Mouse (Mus musculus) hindbrain, embryonic 13.5 days (tissue): Measurements from ENCODE around the gene Kcns1. TPM values are rescaled to one million over a fixed set of nuclear protein-coding genes. Genes with fewer than 3 reads are reported as not detected.
A peak's percentile ranks its signal among the peaks of the same experiment; 100 is the strongest.

ENCODE experiments used
- ATAC-seq: fragments of 200-750 bp; cut with Nextera tagmentation; 2 replicates; pipeline ENCODE4 v1.8.0; 2017; ENCODE audit warnings: moderate TSS enrichment; ENCODE audit not compliant: low FRiP score
- H3K27ac ChIP-seq: fragments of 300-500 bp; sonication (generic); 2 replicates; pipeline ENCODE4 v1.5.1; 2015; ENCODE audit warnings: inconsistent platforms, mild to moderate bottlenecking, moderate library complexity
- H3K27me3 ChIP-seq: fragments of 300-500 bp; sonication (generic); 2 replicates; pipeline ENCODE4 v1.6.1; 2015; ENCODE audit warnings: mild to moderate bottlenecking, inconsistent platforms
- H3K36me3 ChIP-seq: fragments of 300-500 bp; sonication (generic); 2 replicates; pipeline ENCODE4 v1.6.1; 2015; ENCODE audit warnings: mild to moderate bottlenecking, inconsistent platforms
- H3K4me1 ChIP-seq: fragments of 300-500 bp; sonication (generic); replicated peaks from 2 replicates; pipeline ENCODE4 v1.6.1; 2015; ENCODE audit warnings: inconsistent platforms
- H3K4me2 ChIP-seq: fragments of 300-500 bp; sonication (generic); 2 replicates; pipeline ENCODE4 v1.6.1; 2015; ENCODE audit warnings: inconsistent platforms, mild to moderate bottlenecking, moderate library complexity
- H3K4me3 ChIP-seq: fragments of 300-500 bp; sonication (generic); 2 replicates; pipeline ENCODE4 v1.5.1; 2015; ENCODE audit warnings: mild to moderate bottlenecking, inconsistent platforms
- H3K9ac ChIP-seq: fragments of 300-500 bp; sonication (generic); 2 replicates; pipeline ENCODE4 v1.6.1; 2015; ENCODE audit warnings: mild to moderate bottlenecking, inconsistent platforms
- H3K9me3 ChIP-seq: fragments of 300-500 bp; sonication (generic); 2 replicates; pipeline ENCODE4 v1.6.1; 2016; ENCODE audit warnings: inconsistent platforms
- WGBS: fragments of 180-500 bp; shearing (Covaris S2); methylation state at CpG from one replicate; pipeline ENCODE4 v1.1.7; 2015; 5-methylcytosine and 5-hydroxymethylcytosine counted together
- polyA plus RNA-seq: library from polyadenylated mRNA; unstranded; fragments of >200 nt; fragmentation: Nextera tagmentation; extraction: Ambion mirVana; gene quantifications from 2 replicates; pipeline ENCODE4 v1.2.1, GENCODE M21; 2015

Kcns1 gene
- polyA plus RNA-seq, 1 experiment from 2014 or later, result 0.17 TPM

- Histone ChIP-seq H3K4me2 (no peak overlapping the region), H3K4me3 (no peak overlapping the region), H3K4me1 (no peaks in the 10 kb centered on the region), H3K36me3 (no peaks in the 10 kb centered on the region), H3K9ac (no peak overlapping the region), H3K9me3 (no peaks in the 10 kb centered on the region), H3K27me3 (no peaks in the 10 kb centered on the region), H3K27ac (no peak overlapping the region)
- WGBS, result 34% methylated on average over 5 of the region's 5 CpGs
- ATAC-seq, result no peak
These were observed 17.8 kb upstream of the Kcns1 start for GRCm38 (mm10) chr2:164188722-164189121.

- Histone ChIP-seq H3K27me3 (peaks cover 4% of the 10 kb centered on the region; the same call in 1 of the 2 replicates), H3K27ac (no peak overlapping the region), H3K4me1 (no peaks in the 10 kb centered on the region), H3K4me2 (no peak overlapping the region), H3K4me3 (no peak overlapping the region), H3K9me3 (no peaks in the 10 kb centered on the region), H3K9ac (no peak overlapping the region), H3K36me3 (no peaks in the 10 kb centered on the region)
- WGBS, result 46% methylated on average over 9 of the region's 9 CpGs
- ATAC-seq, result no peak
These were observed 13.3 kb upstream of the Kcns1 start for GRCm38 (mm10) chr2:164184145-164184719.

GRCm38 (mm10) chr2:164183340-164183739 lies 12.4 kb upstream of the Kcns1 start:
- Histone ChIP-seq H3K36me3 (no peaks in the 10 kb centered on the region), H3K9ac (no peak overlapping the region), H3K4me2 (no peak overlapping the region), H3K27ac (no peak overlapping the region), H3K9me3 (no peaks in the 10 kb centered on the region), H3K27me3 (peaks cover 4% of the 10 kb centered on the region; the same call in 1 of the 2 replicates), H3K4me1 (no peaks in the 10 kb centered on the region), H3K4me3 (no peak overlapping the region)
- WGBS, result 79% methylated on average over 9 of the region's 9 CpGs
- no peak for ATAC-seq

GRCm38 (mm10) chr2:164182692-164183255 lies 11.9 kb upstream of the Kcns1 start, which contains the start of gene Wfdc5:
Gene Wfdc5, minus strand, starts transcription at chr2:164182742.
- ATAC-seq, result no peak
- peaks cover 4% of the 10 kb centered on the region; the same call in 1 of the 2 replicates for H3K27me3 ChIP-seq
- no peaks in the 10 kb centered on the region for H3K4me1 ChIP-seq
- 86% methylated on average over 7 of the region's 7 CpGs for WGBS
- no peak within 1 kb of the TSS for H3K27ac ChIP-seq
- no peak within 1 kb of the TSS for H3K4me2 ChIP-seq
- H3K4me3 ChIP-seq, result no peak within 1 kb of the TSS
- no peak within 1 kb of the TSS for H3K9ac ChIP-seq
- H3K9me3 ChIP-seq, result no peaks in the 10 kb centered on the region
- no peaks in the 10 kb centered on the region for H3K36me3 ChIP-seq

GRCm38 (mm10) chr2:164180770-164181169 lies 9.9 kb upstream of the Kcns1 start:
- ATAC-seq, result no peak
- H3K27me3 ChIP-seq, result peaks cover 4% of the 10 kb centered on the region; the same call in 1 of the 2 replicates
- WGBS, result 91% methylated on average over 4 of the region's 4 CpGs
- no peaks in the 10 kb centered on the region for H3K36me3 ChIP-seq
- no peak overlapping the region for H3K4me3 ChIP-seq
- no peaks in the 10 kb centered on the region for H3K9me3 ChIP-seq
- H3K9ac ChIP-seq, result no peak overlapping the region
- H3K4me2 ChIP-seq, result no peak overlapping the region
- H3K4me1 ChIP-seq, result no peaks in the 10 kb centered on the region
- no peak overlapping the region for H3K27ac ChIP-seq

- no peaks in the 10 kb centered on the region for H3K9me3 ChIP-seq
- peaks cover 8% of the 10 kb centered on the region; the same call in 1 of the 2 replicates for H3K27me3 ChIP-seq
- H3K36me3 ChIP-seq, result no peaks in the 10 kb centered on the region
- ATAC-seq, result no peak
- WGBS, result 56% methylated on average over 2 of the region's 3 CpGs
- H3K9ac ChIP-seq, result no peak overlapping the region
- H3K4me3 ChIP-seq, result no peak overlapping the region
- H3K4me2 ChIP-seq, result no peak overlapping the region
- no peak overlapping the region for H3K27ac ChIP-seq
- no peaks in the 10 kb centered on the region for H3K4me1 ChIP-seq
These were observed 9.2 kb upstream of the Kcns1 start for GRCm38 (mm10) chr2:164180124-164180523.

GRCm38 (mm10) chr2:164177831-164178230 lies 6.9 kb upstream of the Kcns1 start:
- H3K4me3 ChIP-seq, result no peak overlapping the region
- WGBS, result 94% methylated on average over 5 of the region's 5 CpGs
- no peak for ATAC-seq
- H3K4me1 ChIP-seq, result no peaks in the 10 kb centered on the region
- H3K4me2 ChIP-seq, result no peak overlapping the region
- H3K9me3 ChIP-seq, result no peaks in the 10 kb centered on the region
- H3K27me3 ChIP-seq, result peaks cover 23% of the 10 kb centered on the region; the same call in 1 of the 2 replicates
- no peaks in the 10 kb centered on the region for H3K36me3 ChIP-seq
- no peak overlapping the region for H3K9ac ChIP-seq
- no peak overlapping the region for H3K27ac ChIP-seq

- WGBS, result 85% methylated on average over 3 of the region's 3 CpGs
- Histone ChIP-seq H3K4me3 (no peak overlapping the region), H3K4me2 (no peak overlapping the region), H3K9ac (no peak overlapping the region), H3K4me1 (peaks cover 5% of the 10 kb centered on the region), H3K27me3 (peaks cover 37% of the 10 kb centered on the region), H3K9me3 (no peaks in the 10 kb centered on the region), H3K36me3 (no peaks in the 10 kb centered on the region), H3K27ac (no peak overlapping the region)
- ATAC-seq, result no peak
These were observed 4.9 kb upstream of the Kcns1 start for GRCm38 (mm10) chr2:164175850-164176249.

GRCm38 (mm10) chr2:164174649-164175395 lies 3.9 kb upstream of the Kcns1 start:
- H3K4me1 ChIP-seq, result peaks cover 15% of the 10 kb centered on the region
- ATAC-seq, result no peak
- no peak overlapping the region for H3K4me3 ChIP-seq
- peaks cover 48% of the 10 kb centered on the region for H3K27me3 ChIP-seq
- H3K9me3 ChIP-seq, result no peaks in the 10 kb centered on the region
- H3K9ac ChIP-seq, result no peak overlapping the region
- no peak overlapping the region for H3K27ac ChIP-seq
- no peak overlapping the region for H3K4me2 ChIP-seq
- 83% methylated on average over 8 of the region's 8 CpGs for WGBS
- no peaks in the 10 kb centered on the region for H3K36me3 ChIP-seq

- H3K4me2 ChIP-seq, result no peak overlapping the region
- H3K36me3 ChIP-seq, result no peaks in the 10 kb centered on the region
- peaks cover 19% of the 10 kb centered on the region for H3K4me1 ChIP-seq
- peaks cover 62% of the 10 kb centered on the region for H3K27me3 ChIP-seq
- 71% methylated on average over 3 of the region's 3 CpGs for WGBS
- H3K9ac ChIP-seq, result no peak overlapping the region
- no peak for ATAC-seq
- no peak overlapping the region for H3K27ac ChIP-seq
- no peak overlapping the region for H3K4me3 ChIP-seq
- H3K9me3 ChIP-seq, result no peaks in the 10 kb centered on the region
These were observed 2.5 kb upstream of the Kcns1 start for GRCm38 (mm10) chr2:164173394-164173793.

GRCm38 (mm10) chr2:164170326-164170725 lies 587 bp downstream of the Kcns1 start:
- WGBS, result 3% methylated on average over 11 of the region's 11 CpGs
- Histone ChIP-seq H3K4me3 (peak overlapping the region; percentile 38), H3K9ac (0 out of 2 replicates have a peak overlapping the region, but pooled peaks have one; percentile 67), H3K9me3 (no peaks in the 10 kb centered on the region), H3K27ac (no peak overlapping the region), H3K4me1 (peaks cover 29% of the 10 kb centered on the region), H3K4me2 (peak overlapping the region; percentile 66), H3K36me3 (no peaks in the 10 kb centered on the region), H3K27me3 (peaks cover 90% of the 10 kb centered on the region)
- ATAC-seq, result no peak

- WGBS, result 13% methylated on average over 42 of the region's 42 CpGs
- ATAC-seq, result 0 out of 2 replicates have a peak, but pooled peaks have one; percentile 36
These were observed 2.4 kb downstream of the Kcns1 start for GRCm38 (mm10) chr2:164168571-164168946.

More at GRCm38 (mm10) chr2:164168571-164168946, 2.4 kb downstream of the Kcns1 start:
- Histone ChIP-seq H3K27me3 (peaks cover 86% of the 10 kb centered on the region), H3K36me3 (no peaks in the 10 kb centered on the region), H3K27ac (no peak overlapping the region), H3K4me2 (peak overlapping the region; percentile 65), H3K4me3 (peak overlapping the region; percentile 42), H3K4me1 (peaks cover 29% of the 10 kb centered on the region), H3K9ac (peak overlapping the region; percentile 60; the same call in 1 of the 2 replicates), H3K9me3 (no peaks in the 10 kb centered on the region)
